Mouse (Mus musculus) spleen, postnatal 10 days (tissue): Measurements from ENCODE around the gene Gm28038.

Experiments used
- DNase-seq, 2 experiments: peaks; one replicate each; pipeline ENCODE4 v3.0.0; 2021 to 2022; ENCODE audit warnings: low spot score in 2 of 2

Gm28038 gene

DNA sequence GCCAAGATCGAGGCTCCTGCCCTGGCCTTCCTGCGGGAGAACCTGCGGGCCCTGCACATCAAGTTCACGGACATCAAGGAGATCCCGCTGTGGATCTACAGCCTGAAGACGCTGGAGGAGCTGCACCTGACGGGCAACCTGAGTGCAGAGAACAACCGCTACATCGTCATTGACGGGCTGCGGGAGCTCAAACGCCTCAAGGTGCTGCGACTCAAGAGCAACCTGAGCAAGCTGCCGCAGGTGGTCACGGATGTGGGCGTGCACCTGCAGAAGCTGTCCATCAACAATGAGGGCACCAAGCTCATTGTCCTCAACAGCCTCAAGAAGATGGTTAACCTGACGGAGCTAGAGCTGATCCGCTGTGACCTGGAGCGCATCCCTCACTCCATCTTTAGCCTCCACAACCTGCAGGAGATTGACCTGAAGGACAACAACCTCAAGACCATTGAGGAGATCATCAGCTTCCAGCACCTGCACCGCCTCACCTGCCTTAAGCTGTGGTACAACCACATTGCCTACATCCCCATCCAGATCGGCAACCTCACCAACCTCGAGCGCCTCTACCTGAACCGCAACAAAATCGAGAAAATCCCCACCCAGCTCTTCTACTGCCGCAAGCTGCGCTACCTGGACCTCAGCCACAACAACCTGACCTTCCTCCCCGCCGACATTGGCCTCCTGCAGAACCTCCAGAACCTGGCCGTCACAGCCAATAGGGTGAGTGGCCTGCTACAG is 24.1 kb upstream of the Gm28038 start:
- DNase-seq, result no peak

DNA sequence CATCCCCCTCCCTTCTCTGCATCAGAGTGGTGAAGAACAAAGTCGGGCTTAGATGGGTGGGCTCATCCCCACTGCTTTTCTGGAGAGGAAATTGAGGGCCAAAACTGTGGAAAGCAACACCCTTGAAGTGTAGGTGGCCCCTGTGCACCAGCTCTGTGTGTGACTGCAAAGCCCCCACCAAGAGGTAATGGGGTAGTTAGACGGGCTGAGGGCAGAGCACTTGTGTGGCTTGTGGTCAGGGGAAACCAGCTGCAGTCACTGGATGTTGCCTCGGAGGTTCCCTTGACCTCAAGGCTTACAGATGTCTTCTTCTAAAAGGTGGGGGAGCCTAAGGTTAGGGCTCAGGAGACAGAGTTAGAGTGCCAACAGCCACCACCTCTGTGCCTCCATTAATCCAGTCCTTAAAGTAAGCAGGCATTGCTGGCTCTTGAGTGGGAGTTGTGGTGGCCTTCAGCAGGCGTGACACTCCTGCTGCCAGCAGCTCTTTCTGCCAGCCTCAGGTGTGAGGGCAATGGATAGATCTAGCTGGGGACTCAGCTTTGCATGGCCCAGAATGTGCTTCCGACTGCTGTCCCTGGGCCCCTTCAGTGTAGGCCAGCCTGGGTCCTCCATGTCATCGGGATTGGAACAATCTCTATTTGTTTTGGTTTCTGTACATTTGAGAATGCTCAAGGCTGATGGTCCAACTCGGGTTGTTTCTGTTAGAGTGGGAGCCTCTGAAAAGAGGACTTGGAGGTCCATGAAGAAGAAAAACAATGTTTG is 23.0 kb upstream of the Gm28038 start:
- no peak for DNase-seq

DNA sequence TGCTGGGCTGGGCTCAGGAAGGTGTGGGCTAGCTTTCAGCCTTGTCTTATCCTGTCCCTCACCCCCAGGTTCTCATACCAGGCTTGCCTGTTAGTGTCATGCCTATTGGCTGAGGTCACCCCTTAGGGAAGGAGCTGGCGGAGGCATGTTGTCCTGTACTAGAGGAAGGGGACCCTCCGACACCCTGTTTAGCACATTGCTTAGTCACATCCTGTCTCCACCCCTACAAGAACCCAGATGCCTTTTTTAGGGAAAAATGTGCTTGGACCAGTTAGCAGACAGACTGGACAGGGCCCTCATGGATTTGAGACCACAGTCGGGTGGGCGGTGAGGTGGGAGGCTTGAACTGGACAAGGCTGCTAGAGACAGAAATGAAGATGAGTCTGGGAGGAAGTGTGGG is 22.2 kb upstream of the Gm28038 start:
- no peak for DNase-seq

DNA sequence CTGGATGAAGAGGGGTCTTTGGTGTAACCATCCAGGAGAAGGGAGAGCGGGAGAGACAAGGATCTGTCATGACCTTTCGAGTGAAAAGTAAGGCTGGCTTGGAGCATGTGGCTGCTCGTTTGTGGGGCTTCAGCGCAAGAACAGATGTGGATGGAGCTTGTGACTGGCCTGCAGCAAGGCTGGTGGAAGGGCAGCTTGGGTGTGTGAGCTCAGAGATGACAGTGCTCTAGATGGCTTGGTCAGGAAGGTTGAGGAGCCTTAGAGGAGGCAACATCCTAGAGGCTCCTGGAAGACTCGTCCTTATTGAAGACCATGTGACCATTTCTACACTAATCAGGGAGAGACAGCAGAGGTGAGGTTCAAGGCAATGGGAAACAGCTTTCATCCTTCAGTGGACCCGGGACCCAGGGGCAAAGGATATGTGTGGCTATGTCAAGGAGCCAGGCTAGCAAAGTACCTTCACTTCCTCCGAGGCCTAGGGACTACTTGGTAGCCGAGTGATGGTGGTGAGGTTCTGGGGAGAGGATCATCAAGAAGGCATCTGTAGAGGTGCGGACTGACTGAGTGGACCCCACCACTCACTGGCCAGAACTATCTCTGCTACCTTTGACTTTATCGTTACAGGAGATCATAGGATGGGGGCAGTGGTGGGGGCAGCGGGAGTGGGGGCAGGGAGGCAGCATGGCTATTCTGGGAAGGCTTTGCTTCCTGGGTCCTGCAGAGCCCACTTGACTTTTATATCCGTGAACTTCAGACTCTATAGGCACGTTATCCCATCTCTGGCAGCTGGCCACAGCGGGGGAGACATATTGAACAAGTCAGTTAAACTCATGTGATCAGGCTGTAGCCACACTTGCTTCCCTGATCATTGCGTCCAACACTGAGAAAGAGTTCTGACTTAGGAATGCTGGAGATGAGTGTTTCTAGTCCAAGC is 21.4 kb upstream of the Gm28038 start:
- DNase-seq, result no peak

DNA sequence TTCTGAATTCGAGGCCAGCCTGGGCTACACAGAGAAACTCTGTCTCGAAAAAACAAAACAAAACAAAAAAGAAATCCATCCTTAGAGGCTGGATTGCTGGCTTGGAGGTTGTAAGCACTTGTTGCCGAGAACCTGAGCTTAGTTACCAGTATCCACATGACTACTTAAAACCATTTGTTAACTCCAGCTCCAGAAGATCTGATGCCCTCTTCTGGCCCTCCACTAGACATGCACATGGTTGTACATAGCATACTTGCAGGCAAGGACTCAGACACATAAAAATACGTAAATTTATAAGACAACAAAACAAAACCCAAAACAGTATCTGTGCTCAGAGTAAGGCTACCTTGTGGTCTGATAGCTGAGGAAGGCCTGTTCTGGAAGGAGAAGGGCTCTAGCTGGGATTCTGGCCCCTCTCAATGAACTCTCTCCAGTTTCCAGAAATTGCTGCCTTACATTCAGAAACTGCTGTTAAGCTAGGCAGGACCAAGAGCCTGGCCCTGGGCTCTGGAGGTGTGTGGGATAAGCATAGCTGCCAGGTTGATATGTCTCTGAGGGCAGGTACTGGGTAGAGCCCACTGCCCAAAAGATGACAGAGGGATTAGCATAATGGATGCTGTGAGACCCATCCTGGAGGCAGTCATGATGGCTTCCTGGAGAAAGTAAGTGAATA is 19.6 kb upstream of the Gm28038 start:
- DNase-seq, result no peak

DNA sequence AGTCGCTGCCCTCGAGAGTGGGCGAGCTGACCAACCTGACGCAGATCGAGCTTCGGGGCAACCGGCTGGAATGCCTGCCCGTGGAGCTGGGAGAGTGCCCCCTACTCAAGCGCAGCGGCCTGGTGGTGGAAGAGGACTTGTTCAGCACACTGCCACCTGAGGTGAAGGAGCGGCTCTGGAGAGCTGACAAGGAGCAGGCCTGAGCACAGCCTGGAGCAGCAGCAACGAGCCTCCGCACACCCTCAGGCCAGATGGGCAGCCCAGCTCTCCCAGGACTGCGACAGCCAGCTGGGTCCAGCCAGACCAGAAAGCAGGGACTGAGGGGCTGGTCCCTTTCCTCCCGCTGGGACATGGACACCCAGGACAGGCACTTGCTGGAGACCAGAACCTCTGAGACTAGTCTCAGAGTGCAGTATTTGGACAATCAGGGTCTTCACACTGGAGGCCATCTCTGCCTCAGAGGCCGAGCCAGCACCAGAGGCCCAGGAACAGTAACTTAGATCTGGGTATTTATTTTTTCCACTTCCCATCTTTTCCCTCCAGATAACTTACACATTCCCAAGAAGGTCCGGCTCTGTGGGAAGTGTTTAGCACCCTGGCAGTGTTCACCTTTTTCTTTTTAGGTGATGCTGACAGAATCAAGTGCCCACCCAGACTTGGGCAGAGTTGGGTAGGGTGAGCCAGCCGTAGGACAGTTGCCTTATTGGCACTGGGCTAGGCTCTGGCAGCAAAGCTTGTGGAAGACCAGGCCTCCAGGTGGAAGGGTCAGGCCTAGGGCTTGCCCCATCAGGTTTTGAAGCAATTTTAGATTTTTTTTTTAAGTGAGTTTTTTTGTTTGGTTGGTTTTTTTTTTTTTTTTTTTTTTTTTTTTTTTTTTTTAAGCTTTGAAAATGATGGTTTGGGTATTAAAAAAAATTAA is 18.7 kb upstream of the Gm28038 start:
- DNase-seq, result no peak

DNA sequence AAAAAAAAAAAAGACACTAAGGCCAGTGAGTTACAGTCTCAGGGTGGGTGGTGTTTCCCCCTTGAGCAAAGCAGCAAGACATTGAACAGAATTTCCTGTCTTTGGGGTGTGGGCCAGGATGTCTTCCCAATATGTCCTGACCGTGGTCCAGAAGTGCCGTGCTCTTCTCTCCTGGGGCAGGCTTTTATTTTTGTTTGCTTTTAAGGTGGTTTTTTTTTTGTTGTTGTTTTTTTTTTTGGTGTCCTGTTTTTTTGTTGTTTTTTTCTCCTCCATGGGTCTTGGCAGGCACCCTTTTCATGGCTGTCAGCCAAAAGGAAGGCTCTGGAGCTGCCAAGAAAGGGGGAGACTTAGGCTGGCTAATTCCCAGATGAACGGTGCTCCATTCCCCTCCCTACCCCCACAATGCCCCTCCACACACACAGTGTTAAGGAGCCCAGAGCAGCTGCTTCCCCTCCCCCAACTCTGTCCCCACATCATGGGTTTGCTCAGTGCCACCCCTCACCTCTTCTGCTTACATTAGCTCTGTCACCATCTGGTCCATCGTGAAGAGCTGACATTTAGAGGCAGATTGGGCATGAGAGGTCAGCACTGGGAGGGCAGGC is 17.9 kb upstream of the Gm28038 start:
- no peak for DNase-seq

DNA sequence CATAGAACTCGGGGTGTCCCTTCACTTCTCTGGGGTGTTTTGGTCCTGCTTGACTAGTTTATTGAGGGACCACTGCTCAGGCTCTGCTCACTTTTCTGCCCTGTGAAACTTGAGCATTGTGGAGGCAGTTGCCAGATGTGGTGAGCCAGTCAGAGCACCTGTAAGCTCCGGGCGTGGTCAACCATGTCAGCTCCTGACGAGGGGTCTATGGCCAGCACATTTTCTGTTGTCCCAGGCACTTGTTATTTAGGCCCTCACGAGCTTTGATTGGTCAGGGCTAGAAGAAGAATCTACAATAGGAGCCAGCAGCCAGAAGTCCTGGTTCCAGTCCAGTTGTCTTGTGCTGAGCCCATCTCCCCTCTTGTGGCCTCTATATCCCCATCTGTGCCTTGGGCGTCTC is 17.0 kb upstream of the Gm28038 start:
- DNase-seq, result no peak

DNA sequence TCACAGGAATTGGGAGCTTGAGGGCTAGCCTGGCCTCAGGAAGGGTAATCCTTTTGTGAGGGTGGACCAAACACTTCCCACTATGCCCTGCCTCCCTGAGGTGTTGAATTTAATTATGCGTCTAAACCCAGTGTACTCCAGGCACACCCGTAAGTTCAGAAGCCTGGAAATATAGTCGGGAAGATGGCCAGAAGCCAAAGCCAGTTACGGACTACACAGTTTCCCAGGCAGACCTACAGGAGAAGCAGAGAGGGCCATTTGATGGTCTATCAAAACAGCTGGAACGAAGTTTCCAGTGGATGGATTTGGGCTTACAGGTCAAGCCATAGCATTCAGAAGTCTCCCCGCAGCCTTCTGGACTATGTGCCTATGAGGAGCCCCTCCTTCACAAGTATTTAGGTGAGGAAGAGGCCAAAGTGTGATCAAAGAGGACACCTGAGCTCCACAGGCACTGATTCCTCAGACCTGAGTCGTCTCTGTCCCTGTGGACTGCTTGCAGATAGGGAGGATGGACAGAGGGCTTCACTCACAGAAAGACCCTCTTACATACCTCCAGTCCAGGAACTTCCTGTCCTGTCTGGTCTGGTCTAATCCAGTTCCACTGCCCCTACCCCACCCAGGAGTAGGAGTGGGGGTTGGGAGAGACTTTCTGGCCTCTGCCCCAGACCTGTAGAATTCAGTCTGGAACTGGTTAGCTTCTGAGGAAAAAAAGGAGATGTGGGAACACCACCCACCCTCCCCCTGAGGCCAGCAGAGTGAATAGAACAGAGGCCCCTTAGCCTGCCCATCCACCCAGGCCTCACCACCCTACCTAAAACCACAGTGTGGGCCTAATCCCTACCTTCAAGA is 15.9 kb upstream of the Gm28038 start:
- no peak for DNase-seq

DNA sequence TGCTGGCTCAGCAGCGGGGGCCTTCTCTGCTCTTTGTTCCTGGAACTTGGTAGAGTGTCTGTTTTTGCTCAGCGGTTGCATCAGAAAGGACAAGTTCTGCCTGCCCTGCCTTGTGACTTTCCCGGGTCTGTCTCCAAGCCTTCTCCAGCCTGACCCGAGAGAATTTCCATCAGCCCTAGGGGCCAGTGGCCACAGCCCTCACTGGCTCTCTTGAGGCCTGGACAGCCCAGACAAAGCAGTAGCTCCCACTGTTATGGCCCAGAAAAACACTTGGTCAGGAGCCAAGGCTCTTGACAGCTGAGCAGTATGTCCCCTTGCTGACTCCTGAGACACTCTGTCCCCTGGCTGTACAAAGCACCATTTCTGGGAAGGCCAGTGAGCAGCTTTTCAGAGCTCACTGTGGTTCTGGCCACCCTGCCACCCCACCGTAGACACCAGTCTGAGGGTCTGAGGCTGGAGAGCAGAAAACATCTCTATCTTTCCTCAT is 15.0 kb upstream of the Gm28038 start, which contains the start of gene Phyhd1:
Gene Phyhd1, plus strand, starts transcription at position 437 of the 487 bp plus-strand sequence.
- no peak for DNase-seq

DNA sequence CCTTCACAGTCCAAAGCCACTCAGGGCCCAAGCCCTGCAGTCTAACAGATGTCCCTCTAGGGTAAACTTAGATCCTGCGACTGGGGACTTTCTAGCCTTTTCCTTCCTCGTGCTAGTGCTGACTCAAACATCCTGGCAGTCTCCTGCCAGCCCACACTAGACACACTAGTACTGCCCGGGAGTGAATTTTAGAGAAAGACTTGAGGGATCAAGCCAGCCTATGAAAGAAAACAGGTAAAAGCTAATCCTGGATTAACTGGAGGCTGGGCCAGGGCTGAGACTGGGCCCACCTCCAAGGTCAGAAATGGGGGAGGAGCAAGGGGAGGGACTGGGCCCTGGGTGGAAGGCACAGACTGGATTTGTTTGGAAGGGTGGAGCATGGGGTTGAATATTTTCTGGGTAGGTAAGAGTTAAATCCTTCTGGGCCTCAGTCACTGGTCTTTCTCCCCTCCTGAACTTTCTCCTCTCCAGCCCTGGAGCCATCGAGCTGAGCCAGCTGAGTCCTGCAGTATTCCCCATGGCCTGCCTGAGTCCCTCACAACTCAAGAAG is 14.4 kb upstream of the Gm28038 start:
- no peak for DNase-seq

DNA sequence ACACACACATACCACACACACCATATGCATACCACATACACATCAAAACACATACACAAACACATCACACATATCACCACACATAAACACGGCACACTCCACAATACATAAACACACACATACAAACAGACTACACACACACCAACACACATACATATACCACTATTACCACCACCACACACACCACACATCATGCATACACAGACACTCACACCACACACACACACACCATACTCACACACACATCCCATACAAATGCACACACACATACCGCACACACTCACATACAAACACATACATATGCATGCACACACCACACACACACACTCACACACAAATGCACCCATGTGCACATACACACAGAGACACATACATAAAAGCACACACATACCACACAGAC is 13.4 kb upstream of the Gm28038 start:
- no peak for DNase-seq

DNA sequence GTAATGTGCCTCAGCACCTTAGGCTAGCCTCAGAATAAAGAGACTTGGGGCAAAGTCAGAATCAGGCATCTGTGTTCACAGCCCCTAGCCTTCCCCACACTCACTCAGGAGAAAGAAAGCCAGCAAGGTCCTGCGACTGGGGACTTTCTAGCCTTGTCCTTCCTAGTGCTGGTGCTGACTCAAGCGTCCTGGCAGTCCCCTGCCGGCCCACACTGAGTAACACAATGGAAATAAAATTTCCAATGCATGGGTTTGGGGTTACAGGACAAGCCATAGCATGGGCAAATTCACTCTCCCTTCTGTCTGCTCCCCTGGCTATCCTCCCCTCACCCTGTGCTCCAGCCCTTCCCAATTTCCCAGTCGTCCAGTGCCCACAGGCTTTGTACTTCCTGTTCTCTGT is 12.5 kb upstream of the Gm28038 start:
- DNase-seq, result no peak

DNA sequence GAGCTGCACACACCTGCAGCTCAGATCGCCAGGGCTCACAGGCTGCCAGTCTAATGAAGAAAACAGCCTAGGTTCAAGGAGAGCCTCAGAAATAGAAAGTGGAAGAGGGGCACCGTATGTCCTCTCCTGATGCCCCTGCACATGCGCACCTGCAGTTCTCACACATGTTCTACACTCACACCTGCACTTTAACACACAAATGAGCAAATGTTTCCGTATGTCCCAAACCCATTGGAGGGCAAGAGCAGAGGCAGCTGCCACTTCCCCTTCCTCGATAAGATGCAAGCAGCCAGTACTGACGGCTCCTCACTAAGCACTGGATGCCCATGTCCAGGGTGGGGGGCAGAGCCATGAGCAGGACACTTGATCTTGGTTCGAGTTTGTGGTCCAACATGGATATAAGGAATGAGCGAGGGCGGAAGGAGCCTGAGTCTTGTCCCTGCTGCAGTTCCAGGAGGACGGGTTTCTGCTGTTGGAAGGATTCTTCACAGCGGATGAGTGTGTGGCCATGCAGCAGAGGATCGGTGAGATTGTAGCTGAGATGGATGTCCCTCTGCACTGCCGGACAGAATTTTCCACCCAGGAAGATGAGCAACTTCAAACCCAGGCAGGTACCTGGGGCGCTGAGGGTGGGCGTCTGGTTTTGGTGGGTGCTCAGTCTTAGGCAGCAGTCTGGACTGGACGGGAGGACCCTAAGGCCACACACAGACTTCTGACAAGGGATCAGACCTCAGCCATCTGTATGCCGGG is 11.4 kb upstream of the Gm28038 start:
- no peak for DNase-seq

DNA sequence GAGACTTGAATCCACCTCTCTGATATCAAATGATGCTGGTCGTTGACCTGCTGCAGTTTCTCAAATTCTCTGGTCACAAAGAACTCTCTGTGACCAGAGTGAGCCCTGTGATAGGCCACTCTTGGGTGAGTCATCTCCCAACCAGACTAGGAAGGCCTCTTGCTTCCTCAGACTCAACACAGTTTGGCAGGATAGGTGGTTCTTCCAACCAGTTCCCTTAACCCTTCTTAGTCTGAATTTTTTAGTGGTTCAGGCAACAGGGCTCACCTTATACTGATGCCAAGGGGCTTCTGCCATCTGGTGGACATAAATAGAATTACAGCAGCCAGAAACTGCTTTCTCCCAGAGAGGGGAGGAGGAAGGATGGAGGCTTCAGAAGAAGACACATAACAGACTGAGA is 10.7 kb upstream of the Gm28038 start:
- DNase-seq, result peak; percentile 53 to 70

DNA sequence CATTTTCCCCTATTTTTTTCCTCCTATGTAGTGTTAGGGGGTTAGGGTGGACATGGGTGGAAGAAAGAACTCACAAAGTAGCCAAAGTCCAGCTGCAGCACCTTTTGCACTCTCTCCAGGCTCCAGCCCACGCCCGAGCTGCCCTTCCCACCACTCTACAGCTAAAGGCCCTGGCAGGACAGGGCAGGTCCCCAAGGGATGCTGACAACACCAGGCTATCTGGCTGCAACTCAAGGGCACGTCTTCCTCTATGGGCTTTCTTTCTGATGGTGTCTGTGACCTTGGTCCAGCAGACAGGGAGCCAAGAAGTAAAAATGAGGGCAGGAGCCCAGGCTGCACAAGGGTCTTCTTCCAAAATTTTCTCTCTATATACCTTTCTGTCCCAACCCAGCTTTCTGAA is 808 bp downstream of the Gm28038 start:
- no peak for DNase-seq

DNA sequence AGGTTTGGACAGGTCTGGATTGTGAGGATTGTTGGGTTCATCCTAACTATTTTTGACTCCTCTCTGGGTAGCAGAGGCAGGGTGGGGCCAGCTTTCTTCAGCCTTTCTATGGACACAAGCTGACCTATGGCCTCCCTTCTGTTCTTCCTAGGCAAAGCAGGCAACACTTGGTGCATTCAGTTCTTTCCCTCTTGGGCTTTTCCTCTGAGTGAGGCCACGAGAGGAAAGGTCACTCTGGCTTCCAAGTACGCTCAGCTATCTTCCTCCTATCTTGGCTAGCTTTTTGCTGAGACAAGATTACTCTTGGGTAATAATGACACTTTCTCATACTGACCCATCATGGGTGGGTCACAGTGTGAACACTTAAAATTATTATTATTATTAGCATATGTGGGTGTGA is 2.4 kb downstream of the Gm28038 start:
- no peak for DNase-seq

DNA sequence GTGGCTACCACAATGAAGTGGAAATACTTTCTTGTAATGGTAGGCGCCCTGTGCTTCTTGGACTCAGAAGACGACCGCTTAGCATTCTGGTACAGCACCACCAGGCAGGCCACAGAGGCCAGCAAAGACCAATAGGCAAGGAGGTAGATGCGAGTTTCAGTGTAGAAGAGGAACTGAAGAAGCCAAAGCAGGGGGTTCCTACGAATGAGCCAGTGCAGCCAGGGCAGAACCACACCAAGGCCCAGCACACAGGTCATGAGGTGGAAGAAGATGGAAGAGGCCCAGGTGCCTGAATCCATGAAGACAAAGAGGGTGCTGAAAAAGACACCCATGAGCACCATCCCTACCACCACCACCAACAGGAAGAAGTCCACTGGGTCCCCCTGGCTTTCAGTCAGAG is 4.2 kb downstream of the Gm28038 start:
- DNase-seq, result no peak
